Mouse (Mus musculus) c-Kit-positive CD71-positive TER-119-negative erythroid progenitor cells, embryonic 14.5 days (primary cell): Measurements from ENCODE around the gene Proser3.

Experiments used
- DNase-seq: peaks from one replicate; pipeline ENCODE4 v3.0.0-alpha.2; 2013; ENCODE audit warnings: low read depth

The Proser3 gene

DNA sequence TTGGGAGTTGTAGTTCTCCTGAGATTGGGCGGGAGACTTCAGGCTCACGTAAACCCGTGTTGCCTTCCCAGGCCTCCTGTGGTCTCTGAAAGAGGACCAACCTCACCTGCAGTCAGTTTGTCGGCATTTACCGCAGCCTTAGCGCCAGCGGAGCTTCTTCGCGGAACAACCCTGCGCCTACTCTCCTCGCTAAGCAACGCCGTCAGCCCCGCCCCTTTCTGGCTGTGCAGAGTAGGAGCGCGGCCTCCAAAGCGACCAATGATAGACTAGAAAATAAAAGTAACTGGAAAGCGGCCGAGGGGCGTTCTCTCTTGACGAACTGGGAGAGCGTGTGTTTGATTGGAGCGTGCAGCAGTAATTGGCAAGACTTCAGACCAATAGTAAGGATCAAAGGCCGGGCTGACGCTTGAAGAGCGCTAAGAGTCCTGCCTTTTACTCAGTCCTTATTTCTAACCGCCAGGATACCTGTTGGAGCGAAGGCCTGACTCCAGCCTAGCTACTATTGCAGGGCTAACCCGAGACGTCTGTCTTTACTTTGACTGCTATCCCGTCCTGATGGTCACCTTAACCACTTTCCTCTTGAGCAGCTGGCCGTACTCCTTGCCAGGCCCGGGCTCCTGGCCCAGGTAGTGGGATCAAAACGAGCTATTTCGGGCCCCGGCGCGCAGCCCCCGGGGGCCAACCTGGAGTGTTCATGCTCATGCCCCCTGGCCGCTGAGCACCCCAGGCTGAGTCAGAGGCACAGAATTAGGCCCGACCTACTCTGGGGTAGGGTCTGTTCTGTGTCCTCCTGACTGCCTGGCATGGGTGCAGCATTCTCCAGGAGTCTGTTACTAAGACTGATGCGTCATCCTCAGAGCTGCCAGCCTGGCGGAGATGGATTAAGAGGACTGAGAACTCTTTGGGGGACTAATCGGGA, at the start of gene Proser3, which contains the start of gene Hspb6:
TSS of gene Proser3 (minus strand) at position 198 of the 919 bp plus-strand sequence.
TSS of gene Hspb6 (plus strand) at position 77 of the 919 bp plus-strand sequence.
- peak; percentile 99 for DNase-seq

DNA sequence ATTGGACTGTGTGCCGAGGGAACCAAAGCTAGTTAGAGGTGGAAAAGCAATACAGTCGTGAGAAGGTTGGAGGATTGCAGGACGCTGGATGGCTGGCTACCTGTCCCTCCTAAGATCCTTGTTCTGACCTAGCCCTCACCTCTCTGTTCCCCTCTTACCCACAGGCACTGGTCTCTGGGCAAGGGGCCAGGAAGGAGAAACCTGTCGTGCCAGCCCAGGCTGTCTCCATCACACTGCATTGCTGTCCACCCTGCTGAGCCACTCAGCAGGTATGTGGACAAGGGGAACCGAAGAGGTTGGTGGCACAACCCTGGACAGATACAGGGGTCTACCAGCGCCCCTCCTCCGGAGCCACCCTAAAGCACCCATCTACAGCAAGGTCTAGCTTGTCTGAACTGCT, 48.6 kb upstream of the Proser3 start:
- DNase-seq = no peak

DNA sequence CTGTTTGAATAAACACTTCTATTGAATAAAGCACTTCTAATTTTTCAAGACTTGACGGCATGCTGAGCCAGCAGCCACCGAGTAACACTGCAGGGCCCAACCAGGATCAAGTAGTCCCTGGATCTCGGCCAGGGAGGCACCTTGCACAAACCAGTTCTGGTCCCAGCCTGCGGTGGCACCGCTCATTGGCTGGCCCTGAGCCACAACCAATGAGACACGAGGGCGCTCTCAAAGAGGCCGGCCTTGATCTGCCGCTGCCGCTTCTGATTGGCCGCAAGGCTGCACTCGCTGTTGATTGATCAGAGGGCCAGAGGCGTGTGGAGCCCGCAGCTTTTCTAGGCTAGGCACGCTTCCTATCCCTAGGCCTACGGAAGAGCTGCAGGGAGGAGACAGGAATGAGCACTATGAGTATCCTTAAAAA, 47.8 kb upstream of the Proser3 start:
- peak; percentile 83 for DNase-seq

DNA sequence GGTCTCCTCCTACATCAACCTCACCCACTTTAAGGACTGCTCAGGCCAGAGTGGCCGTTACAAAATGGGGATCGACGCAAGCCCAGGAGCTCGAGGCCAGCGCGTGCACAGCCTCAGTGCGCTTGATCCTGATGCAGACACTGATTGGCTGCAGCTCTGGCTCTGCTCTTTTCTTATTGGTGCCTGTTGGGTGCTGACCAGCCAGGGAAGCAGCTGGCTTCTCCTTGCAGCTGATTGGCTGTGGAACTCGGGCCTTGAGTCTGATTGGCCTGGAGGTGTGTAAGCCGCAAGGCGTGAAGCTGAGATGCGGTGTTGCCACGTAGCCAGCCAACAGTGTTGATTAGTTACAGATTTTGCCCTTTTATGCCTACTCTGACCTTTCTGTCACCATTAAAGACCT, 46.7 kb upstream of the Proser3 start, which contains the start of gene Zbtb32:
TSS of gene Zbtb32 (minus strand) at position 124 of the 400 bp plus-strand sequence.
- no peak for DNase-seq

DNA sequence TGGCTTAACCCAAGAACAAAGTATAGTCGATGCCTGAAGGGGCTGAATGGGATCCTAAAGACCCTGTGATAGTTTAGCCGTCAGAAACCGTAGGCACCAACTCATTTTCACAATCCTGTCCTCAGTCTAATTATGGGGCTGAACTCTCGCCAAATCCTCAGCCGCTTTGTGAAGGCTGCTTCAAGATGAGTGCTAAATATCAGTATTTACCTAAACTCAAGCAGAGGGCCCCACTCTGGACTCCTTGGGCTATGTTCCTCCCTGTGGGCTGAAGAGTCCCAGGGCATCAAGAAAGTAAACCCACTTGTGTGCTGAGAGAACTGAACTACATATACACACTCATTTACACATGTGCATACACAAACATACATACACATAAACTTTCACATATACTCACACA, 44.7 kb upstream of the Proser3 start:
- DNase-seq = no peak

DNA sequence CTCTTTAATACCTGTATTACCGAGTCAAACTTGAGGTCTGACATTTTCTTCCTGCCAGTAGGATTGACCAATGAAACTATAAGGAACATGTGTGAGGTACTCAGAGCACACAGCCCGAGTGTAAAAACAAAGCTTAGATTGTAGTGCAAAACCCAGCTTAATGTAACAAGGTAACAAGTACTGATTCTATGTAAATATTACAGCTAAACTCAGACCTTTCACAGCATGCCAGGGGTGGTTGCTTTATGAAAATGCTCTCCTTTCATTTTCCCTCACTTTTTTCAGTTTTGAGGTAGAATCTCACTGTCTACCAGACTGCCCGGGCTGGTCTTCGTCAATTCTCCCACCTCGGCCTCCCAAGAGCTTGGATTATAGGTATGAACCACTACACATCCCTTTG, 44.0 kb upstream of the Proser3 start:
- DNase-seq = no peak

DNA sequence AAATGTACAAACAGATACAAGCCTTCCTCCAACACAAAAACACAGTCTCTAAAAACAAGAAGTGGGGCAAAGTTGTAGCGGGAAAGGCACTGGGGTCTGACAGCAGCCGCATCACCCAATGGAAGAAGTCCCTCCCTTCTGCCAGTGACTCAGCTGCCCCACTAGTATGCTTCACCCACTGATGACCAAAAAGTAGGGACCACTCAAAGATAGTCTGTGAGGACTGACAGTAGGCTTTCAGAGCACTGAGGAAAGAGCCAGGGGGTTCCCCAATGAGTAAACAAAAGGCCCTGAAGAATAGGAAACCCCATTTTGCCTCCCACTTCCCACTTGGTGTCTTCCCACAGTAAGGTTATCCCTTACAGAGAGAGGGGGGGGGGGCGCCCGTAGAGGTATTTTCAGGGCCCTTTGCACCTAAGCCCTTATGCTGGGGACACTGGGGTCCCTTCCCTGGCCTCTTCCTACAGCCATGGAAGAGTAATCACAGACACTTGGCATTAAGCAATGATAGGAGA, 42.5 kb upstream of the Proser3 start:
- DNase-seq = no peak

DNA sequence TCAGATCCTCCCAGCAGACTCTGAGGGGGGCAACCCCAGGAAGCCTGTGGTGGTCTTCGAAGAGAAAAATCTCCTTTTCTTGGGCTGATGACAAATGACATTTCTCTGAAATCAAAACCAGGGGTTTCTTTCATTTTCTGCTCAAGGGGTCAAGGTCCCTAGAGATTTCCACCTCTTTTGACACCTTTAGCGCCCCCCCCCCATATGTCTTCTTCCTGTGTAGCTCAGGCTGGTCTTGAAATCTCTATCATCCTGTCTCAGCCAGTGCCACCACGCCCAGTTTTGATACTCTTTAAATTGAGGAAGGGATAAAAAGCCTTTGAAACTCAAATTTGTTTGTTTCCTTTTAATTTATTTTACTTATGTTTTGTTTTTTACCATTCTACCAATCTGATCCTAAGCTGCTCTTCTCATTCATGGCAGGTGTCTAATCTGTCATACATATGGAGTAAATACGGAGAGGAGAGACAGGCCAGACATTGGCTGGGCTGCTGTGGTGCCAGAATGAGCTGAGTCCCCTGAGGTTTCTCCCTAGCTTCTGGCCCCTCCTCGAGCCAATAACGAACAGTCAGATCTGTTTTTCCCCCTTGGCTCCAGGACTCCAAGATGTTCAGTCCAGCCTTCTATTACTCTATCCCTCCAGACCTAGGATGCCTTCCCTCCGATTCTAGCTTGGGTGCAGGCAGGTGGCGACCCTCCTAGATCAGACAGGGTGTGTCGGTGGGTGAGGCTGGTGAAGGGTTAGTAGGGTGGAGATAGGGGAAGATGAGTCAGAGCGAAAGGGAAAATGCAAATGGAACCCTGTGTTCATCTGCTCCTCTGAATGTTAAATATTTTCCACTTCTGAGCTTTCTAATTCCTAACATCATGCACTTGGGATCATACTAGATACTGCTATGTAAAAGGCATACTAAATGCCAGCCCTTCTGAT, 41.7 kb upstream of the Proser3 start:
- DNase-seq = no peak

DNA sequence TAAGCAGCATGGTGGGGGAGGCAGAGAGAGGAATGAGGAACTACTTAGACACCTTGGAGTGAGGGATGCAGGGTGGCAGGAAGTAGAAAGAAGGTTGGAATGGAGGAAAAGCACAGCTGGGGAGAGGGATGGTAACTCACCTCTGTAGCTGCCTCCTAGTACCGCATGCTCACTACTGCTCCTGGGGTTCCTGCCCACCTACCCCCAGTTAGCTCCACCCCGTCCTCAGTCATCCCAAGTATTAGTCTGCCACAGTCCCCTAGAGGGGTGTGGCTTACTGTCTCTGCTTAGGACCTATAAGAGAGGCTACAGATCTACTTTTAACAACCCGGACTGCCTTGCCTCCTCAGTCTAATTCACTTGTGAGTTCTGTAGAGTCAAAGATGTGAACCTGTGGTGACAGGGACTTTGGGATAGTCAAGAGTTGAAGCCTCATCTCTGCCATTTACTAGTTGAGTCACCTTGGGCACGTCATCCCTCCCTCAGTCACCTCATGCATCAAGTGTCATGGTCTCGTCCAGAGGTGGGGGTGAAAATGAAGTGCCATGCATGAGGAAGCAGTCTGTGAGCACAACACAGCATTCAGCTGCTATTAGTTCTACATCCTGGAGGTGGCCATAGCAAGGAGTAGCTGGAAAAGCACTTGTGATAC, 40.8 kb upstream of the Proser3 start:
- DNase-seq = peak; percentile 21

DNA sequence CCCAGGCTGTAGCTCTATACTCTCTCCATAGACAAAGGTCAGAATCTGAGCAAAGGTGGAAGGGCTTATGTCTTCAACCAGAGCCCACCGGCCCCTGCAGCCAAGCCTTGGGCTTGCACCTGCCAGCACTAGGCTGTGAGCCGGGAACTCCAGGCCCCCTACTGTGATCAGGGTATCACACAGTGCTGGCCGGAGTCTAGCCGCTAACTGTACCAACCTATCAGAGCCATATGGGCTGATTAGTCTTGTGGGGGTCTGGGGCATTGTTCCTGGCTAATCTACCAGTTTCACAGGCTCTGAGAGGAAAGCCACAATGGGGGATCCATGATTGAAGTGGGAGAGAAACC, 39.5 kb upstream of the Proser3 start:
- no peak for DNase-seq

DNA sequence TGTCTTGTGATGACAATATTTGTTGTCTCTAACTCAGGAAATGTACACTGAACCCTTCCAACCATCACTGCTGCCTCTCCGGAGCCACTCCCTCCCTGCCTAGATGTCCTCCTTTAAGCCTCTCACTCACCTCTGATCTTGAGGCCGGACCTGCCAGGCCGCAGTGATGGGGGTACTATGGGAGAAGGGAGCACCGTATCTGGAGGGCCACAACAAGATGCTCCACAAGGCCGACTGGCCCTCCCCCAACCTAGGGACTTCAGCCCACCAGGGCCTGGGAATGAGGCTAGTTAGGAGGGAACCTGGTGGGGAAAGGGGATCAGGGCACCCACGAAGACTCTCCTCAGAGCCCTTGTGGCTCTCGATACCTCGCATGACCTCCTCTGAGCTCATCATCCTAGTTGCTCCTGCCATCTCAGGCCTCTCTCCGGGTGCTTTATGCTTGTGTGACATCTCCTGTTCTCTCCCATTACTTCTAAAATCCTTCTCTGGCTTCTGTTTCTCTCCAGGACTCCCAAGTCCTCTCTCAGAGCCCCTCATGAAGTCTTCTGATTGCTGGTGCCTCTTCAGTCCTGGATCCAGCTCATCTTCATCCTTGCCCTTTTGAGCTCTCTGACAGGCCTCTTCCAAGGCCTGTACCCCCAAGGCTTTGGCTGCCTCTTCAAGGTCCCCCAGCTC, 39.0 kb upstream of the Proser3 start:
- no peak for DNase-seq

DNA sequence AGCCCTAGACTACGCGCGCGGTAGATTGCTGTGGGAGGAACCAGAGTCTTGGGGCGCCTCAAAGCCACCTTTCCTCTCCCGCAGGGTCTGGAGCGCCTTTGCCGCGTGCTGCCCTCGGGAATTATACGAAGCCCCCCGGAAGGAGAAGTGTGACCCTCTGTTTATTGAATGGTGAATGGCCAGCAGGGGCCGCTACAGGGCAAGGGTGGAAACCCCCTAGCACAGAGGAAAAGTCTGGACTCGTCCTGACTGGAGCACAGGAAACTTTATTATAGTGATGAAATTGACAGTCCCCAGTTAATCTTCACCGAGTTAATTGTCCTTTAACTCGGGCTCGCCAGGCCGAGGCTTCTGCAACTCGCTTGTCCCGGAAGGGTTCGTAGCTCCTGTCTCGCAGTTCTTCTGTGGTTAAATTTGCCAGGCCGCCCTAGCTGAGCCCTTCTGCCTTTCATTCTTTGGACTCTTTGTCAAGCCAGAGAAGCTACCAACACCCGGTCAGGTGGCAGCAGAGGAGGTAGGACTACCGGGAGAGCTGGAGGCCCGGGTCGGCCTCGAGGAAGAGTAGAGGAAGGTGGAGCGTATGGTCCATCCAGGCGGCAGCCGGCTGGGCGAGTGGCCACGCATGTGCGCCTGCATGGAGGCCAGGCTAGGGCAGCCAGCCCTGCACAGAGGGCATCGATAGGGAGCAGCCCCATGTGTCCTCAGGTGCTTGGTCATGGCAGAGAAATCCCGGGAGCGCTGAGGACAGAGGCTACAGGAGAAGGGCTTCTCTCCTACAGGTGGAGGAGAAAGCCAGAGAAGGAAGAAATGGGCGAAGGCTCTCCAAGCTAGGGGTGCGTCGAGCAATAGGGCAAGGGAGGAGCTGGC, 37.6 kb upstream of the Proser3 start:
- peak; percentile 71 for DNase-seq

DNA sequence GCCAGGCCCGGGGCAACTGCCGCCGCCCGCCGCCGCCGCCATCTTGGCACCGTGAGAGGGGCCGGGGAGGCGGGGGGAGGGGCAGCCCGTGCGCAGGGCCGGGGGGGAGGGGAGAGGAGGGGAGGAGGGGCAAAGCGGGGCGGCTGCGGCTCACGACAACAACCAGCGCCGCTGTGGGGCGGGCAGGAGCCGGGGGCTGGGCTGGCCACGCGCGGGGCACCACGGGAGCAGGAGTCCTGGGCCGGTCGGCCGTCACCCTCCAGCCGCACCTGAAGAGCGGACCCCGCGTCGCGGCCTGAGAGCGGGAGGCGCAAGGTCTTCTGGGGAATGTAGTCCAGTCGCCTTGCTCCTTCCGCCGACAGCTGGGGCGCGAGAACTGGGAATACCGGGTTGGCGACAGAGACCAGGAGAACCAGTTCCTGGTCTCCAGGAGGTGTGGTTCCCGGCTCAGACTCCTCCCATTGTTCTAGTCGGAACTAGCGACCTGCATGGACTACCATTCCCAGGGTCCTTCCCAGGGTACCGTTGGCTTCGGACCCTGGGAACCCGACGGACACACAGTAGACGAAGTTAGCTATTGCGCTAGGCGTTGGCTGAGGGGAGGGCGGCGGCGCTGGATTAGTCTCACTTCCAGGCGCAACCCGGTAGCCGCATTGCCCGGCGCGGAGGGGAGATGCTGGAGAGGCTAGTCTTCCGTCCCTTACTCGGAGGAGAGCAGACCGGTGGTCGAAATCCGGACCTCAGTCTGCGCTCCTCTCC, 36.8 kb upstream of the Proser3 start, which contains the start of gene Kmt2b:
TSS of gene Kmt2b (minus strand) at position 51 of the 759 bp plus-strand sequence.
- peak; percentile 90 for DNase-seq

DNA sequence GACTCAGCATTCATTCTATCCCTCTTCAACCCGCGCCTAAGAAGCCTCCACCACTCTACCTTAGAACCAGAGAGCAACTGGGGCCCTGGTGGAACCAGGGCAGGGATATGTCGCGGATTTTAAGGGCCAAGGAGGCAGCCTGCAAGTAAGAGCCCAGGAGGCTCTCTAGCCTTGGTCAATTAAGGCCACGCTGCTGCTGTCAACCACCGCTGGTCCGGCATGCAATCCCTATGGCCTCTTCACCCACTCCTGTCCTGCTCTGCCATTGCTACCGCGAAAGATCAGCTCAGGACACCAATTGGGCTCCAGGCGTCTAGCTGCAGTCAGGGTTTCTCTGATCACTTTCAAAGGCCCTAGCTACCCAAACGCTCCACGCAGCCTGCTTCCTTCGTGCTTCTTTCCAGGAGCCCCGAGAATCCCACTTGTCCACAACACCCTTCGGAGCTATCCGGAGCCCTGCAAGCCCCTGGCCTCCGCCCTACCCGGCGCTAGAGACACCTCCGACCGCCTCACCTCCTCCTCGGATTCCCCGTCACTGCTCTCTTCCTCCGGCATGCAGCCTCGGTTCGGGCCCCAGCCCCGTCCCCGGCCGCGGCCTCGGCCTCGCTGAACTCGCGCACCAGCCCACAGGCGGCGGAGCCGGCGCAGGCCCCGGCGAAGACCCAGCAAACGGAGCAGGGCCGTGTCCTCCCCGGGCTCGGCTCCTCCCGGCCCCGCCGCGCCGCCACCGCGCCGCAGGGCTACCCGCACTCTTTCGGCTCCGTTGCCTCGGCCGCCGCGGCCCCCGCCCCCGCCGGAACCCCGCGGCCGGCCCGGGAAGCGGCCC, 36.0 kb upstream of the Proser3 start:
- DNase-seq = peak; percentile 23

DNA sequence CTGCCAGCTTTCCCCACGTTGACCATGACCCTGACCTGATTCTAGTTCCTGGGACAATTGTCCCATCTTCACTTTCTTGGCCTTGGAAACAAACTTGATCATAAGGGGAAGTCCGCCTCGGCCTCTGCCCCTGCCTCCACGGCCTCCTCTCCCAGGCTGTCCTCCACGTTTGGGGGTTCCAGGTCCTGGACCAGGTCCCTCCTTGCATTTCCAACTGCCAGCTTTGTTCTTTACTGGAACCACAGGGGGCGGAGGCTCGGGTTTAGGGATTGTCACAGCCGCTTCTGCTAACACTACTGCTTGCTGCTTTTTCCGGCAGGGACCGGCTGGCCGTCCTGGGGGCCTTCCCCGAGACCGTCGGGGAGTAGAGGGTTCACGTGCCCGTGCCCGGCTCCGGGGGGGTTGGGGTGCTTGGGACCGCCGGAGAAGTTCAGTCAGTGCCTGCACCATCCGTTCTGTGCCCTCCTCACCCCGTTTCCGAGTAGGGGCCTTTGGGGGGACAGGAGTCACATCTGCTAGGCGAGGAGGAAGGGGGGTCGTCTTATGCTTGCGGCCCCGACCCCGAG, 34.4 kb upstream of the Proser3 start:
- no peak for DNase-seq

DNA sequence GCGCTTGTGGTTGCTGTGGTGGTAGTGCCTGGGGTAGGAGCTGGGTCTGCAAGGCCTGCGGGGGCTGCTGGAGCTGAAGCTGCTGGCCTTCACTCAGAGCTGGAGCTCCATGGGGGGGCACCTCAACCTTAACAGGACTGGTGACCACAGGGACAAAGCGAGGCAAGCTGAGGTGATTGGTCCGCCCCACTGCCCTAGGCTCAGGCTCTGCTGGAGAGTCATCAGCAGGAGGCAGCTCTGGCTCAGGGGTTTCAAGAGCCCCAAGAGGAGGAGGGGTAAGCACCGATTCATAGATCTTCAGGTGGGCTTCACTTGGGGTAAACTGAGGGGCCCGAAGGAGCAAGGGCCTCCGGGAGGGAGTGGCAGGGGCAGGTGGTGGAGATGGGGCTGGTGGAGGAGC, 33.1 kb upstream of the Proser3 start:
- no peak for DNase-seq

DNA sequence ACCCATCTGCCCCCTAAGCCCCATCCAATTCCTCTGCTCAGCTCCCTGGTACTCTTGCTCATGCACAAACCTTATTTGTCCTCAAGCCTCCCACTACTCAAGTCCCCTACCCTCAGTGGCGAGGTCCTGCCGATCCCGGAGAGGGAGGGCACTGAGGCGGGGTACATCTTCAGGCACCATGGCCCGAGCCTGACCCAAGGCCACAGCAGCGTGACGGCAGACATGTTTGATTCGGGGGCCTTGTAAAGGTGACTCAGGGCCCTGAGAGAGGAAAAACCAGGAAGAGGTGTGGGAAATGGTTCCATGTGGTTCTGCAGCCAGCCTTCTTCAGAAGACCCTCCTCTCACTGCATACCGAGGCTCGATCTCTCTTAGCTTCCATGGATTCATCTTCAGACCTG, 32.2 kb upstream of the Proser3 start:
- no peak for DNase-seq

DNA sequence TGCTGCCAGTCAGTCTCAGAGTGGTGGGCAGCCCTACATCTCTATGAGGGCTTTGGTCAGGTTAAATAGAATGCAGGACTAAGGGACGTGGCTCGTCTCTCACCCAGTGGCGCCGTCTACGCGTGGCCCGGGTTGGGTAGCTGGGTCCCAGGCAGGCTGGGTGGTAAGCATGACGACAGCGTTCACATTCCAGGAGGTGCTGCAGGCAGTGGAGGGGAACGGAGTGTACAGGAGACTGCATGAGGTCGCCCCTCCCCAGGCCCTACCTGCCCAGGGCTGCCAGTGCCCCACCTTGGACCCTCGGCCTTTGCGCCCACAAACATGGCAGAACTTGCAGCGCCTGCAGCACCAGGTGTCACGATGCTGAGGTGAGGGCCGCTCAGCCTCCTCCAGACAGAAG, 29.4 kb upstream of the Proser3 start:
- DNase-seq = no peak
